Mouse (Mus musculus): ENCODE results near the gene Prpf38b. TPM values are rescaled to one million over a fixed set of nuclear protein-coding genes. Genes with fewer than 3 reads are reported as not detected.

Gene Prpf38b
- polyA plus RNA-seq, 1 experiment from 2014 or later = 72.0 TPM

- H3K4me2 ChIP-seq = no peak overlapping the region
- H3K9ac ChIP-seq = no peak overlapping the region
- H3K4me3 ChIP-seq (ENCODE audit: low read depth, low read length) = no peak overlapping the region
- H3K4me1 ChIP-seq (ENCODE audit: insufficient read depth) = no peaks in the 10 kb centered on the region
- no peaks in the 10 kb centered on the region for H3K9me3 ChIP-seq (ENCODE audit: low read depth, low read length)
- no peaks in the 10 kb centered on the region for H3K36me3 ChIP-seq (ENCODE audit: insufficient read depth)
- WGBS = 95% methylated on average over 5 of the region's 5 CpGs
- no peaks in the 10 kb centered on the region for H3K27me3 ChIP-seq (ENCODE audit: insufficient read depth, low read length)
- H3K27ac ChIP-seq (ENCODE audit: low read depth) = no peak overlapping the region
- DNase-seq = no peak
- ATAC-seq (ENCODE audit: insufficient read depth) = no peak
- no peak for TF ChIP-seq CTCF (IDR thresholded peaks at IDR 0.05; ENCODE audit: low read depth)
Observed at GRCm38 (mm10) chr3:108938691-108939090, 27.2 kb upstream of the Prpf38b start.

GRCm38 (mm10) chr3:108933557-108933956 lies 22.0 kb upstream of the Prpf38b start:
- no peak for DNase-seq
- ATAC-seq (ENCODE audit: insufficient read depth) = no peak
- H3K4me3 ChIP-seq (ENCODE audit: low read depth, low read length) = no peak overlapping the region
- H3K4me2 ChIP-seq = no peak overlapping the region
- no peaks in the 10 kb centered on the region for H3K4me1 ChIP-seq (ENCODE audit: insufficient read depth)
- H3K36me3 ChIP-seq (ENCODE audit: insufficient read depth) = no peaks in the 10 kb centered on the region
- 94% methylated on average over 6 of the region's 6 CpGs for WGBS
- H3K27ac ChIP-seq (ENCODE audit: low read depth) = no peak overlapping the region
- H3K27me3 ChIP-seq (ENCODE audit: insufficient read depth, low read length) = no peaks in the 10 kb centered on the region
- H3K9me3 ChIP-seq (ENCODE audit: low read depth, low read length) = no peaks in the 10 kb centered on the region
- no peak overlapping the region for H3K9ac ChIP-seq
- TF ChIP-seq CTCF (IDR thresholded peaks at IDR 0.05; ENCODE audit: low read depth) = no peak

GRCm38 (mm10) chr3:108926308-108926707 lies 14.8 kb upstream of the Prpf38b start:
- no peak overlapping the region for H3K27ac ChIP-seq (ENCODE audit: low read depth)
- H3K27me3 ChIP-seq (ENCODE audit: insufficient read depth, low read length) = no peaks in the 10 kb centered on the region
- no peaks in the 10 kb centered on the region for H3K4me1 ChIP-seq (ENCODE audit: insufficient read depth)
- no peak overlapping the region for H3K4me3 ChIP-seq (ENCODE audit: low read depth, low read length)
- H3K36me3 ChIP-seq (ENCODE audit: insufficient read depth) = no peaks in the 10 kb centered on the region
- no peak for DNase-seq
- WGBS = 84% methylated on average over 1 of the region's 1 CpGs
- no peaks in the 10 kb centered on the region for H3K9me3 ChIP-seq (ENCODE audit: low read depth, low read length)
- no peak overlapping the region for H3K4me2 ChIP-seq
- no peak for ATAC-seq (ENCODE audit: insufficient read depth)
- H3K9ac ChIP-seq = no peak overlapping the region
- no peak for TF ChIP-seq CTCF (IDR thresholded peaks at IDR 0.05; ENCODE audit: low read depth)

- ATAC-seq (ENCODE audit: insufficient read depth) = no peak
- no peak for DNase-seq
- H3K4me2 ChIP-seq = no peak overlapping the region
- H3K27ac ChIP-seq (ENCODE audit: low read depth) = no peak overlapping the region
- H3K36me3 ChIP-seq (ENCODE audit: insufficient read depth) = no peaks in the 10 kb centered on the region
- no peaks in the 10 kb centered on the region for H3K4me1 ChIP-seq (ENCODE audit: insufficient read depth)
- H3K4me3 ChIP-seq (ENCODE audit: low read depth, low read length) = no peak overlapping the region
- no peaks in the 10 kb centered on the region for H3K9me3 ChIP-seq (ENCODE audit: low read depth, low read length)
- TF ChIP-seq CTCF (IDR thresholded peaks at IDR 0.05; ENCODE audit: low read depth) = no peak
- WGBS = 78% methylated on average over 4 of the region's 4 CpGs
- no peak overlapping the region for H3K9ac ChIP-seq
- no peaks in the 10 kb centered on the region for H3K27me3 ChIP-seq (ENCODE audit: insufficient read depth, low read length)
Observed at GRCm38 (mm10) chr3:108925677-108926076, 14.2 kb upstream of the Prpf38b start.

- TF ChIP-seq CTCF (IDR thresholded peaks at IDR 0.05; ENCODE audit: low read depth) = no peak
- H3K27ac ChIP-seq (ENCODE audit: low read depth) = no peak overlapping the region
- WGBS = 76% methylated on average over 1 of the region's 1 CpGs
- no peaks in the 10 kb centered on the region for H3K4me1 ChIP-seq (ENCODE audit: insufficient read depth)
- DNase-seq = no peak
- no peak overlapping the region for H3K4me3 ChIP-seq (ENCODE audit: low read depth, low read length)
- H3K9me3 ChIP-seq (ENCODE audit: low read depth, low read length) = no peaks in the 10 kb centered on the region
- H3K4me2 ChIP-seq = no peak overlapping the region
- no peaks in the 10 kb centered on the region for H3K27me3 ChIP-seq (ENCODE audit: insufficient read depth, low read length)
- H3K36me3 ChIP-seq (ENCODE audit: insufficient read depth) = no peaks in the 10 kb centered on the region
- no peak; the same call in 1 of the 2 replicates for ATAC-seq (ENCODE audit: insufficient read depth)
- no peak overlapping the region for H3K9ac ChIP-seq
Observed at GRCm38 (mm10) chr3:108921822-108922221, 10.3 kb upstream of the Prpf38b start.

GRCm38 (mm10) chr3:108920442-108921070 lies 9.0 kb upstream of the Prpf38b start:
- 78% methylated on average over 3 of the region's 3 CpGs for WGBS
- no peaks in the 10 kb centered on the region for H3K36me3 ChIP-seq (ENCODE audit: insufficient read depth)
- ATAC-seq (ENCODE audit: insufficient read depth) (no peak), DNase-seq (no peak)
- H3K9ac ChIP-seq = no peak overlapping the region
- TF ChIP-seq CTCF (IDR thresholded peaks at IDR 0.05; ENCODE audit: low read depth) = no peak
- no peaks in the 10 kb centered on the region for H3K9me3 ChIP-seq (ENCODE audit: low read depth, low read length)
- H3K4me3 ChIP-seq (ENCODE audit: low read depth, low read length) = no peak overlapping the region
- H3K4me2 ChIP-seq = no peak overlapping the region
- H3K4me1 ChIP-seq (ENCODE audit: insufficient read depth) = no peaks in the 10 kb centered on the region
- H3K27ac ChIP-seq (ENCODE audit: low read depth) = no peak overlapping the region
- H3K27me3 ChIP-seq (ENCODE audit: insufficient read depth, low read length) = no peaks in the 10 kb centered on the region

GRCm38 (mm10) chr3:108918852-108919251 lies 7.3 kb upstream of the Prpf38b start:
- ATAC-seq (ENCODE audit: insufficient read depth) = no peak
- Histone ChIP-seq H3K27me3 (ENCODE audit: insufficient read depth, low read length) (no peaks in the 10 kb centered on the region), H3K27ac (ENCODE audit: low read depth) (no peak overlapping the region), H3K4me1 (ENCODE audit: insufficient read depth) (no peaks in the 10 kb centered on the region), H3K4me3 (ENCODE audit: low read depth, low read length) (no peak overlapping the region), H3K9me3 (ENCODE audit: low read depth, low read length) (no peaks in the 10 kb centered on the region), H3K36me3 (ENCODE audit: insufficient read depth) (no peaks in the 10 kb centered on the region), H3K4me2 (no peak overlapping the region), H3K9ac (no peak overlapping the region)
- TF ChIP-seq CTCF (IDR thresholded peaks at IDR 0.05; ENCODE audit: low read depth) = no peak
- WGBS = 89% methylated on average over 1 of the region's 1 CpGs
- no peak for DNase-seq

Measured in lung, embryonic 14.5 days (tissue).